In the genomic region with DNA sequence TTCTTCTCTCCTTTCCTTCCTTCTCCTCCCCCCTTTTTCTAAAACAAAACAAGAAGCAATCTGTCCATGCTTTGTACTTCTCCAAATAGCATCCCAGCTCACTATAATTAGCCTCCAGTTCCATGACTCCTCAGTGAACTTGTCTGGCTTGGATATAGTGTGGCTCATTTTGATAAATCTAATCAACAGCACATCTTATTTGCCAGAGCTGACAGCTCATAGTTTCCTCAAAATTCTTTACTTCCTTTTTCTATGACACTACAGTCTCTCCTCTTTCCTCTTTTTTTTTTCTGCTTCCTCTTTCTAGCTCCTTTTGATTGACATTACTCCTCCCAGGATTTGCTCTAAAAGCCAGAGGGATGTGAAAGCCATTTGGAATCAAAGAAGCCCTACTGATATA, we compare ENCODE assay signal across 22 mouse cellular contexts. TPM values are rescaled to one million over a fixed set of nuclear protein-coding genes. Genes with fewer than 3 reads are reported as not detected.
A peak's percentile ranks its signal among the peaks of the same experiment; 100 is the strongest.
DNase-seq lines count a peak whose midpoint lies in the region; ATAC-seq and TF ChIP-seq lines count a peak whose summit lies in the region.
"Had no signal": no experiment of that assay in that cellular context is flagged by ENCODE, and none has a peak within 500 bp of the region (broad histone marks: within the 10 kb centered on the region; RNA-seq: fewer than 3 reads in every experiment).

No protein-coding gene starts in this region.

- H3K27ac ChIP-seq in liver, adult 2 months (replicated peaks; ENCODE audit: insufficient read depth, low read depth, low read length): no peak overlapping the region
- no peak overlapping the region for H3K27ac ChIP-seq in liver, embryonic 11.5 days (ENCODE audit: low read depth, low read length)
- peak overlapping the region; percentile 91 for H3K27ac ChIP-seq in macrophage
- H3K27ac ChIP-seq: forebrain, embryonic 13.5 days; heart, embryonic 13.5 days; hindbrain, embryonic 14.5 days; intestine, embryonic 15.5 days; liver, embryonic 14.5 days; midbrain, embryonic 13.5 days; neural tube, embryonic 13.5 days had no signal

- H3K4me3 ChIP-seq in liver, adult 2 months (ENCODE audit: insufficient read depth, low read depth, low read length): no peak overlapping the region
- H3K4me3 ChIP-seq in liver, embryonic 11.5 days (ENCODE audit: low read depth, low read length): no peak overlapping the region
- no peak overlapping the region for H3K4me3 ChIP-seq in macrophage (ENCODE audit: inconsistent target)
- H3K4me3 ChIP-seq: forebrain, embryonic 13.5 days; heart, embryonic 13.5 days; intestine, embryonic 15.5 days; midbrain, embryonic 13.5 days; neural tube, embryonic 13.5 days had no signal

- no peak for ATAC-seq in liver, embryonic 11.5 days (replicated peaks; ENCODE audit: low FRiP score)
- no peak for ATAC-seq in erythroid progenitor cell, adult 5-6 weeks (replicated peaks; ENCODE audit: low FRiP score, poor library complexity, severe bottlenecking)
- ATAC-seq: activated CD4-positive, CD25-positive, alpha-beta regulatory T cell, adult 4 months; forebrain, embryonic 13.5 days; intestine, embryonic 15.5 days; midbrain, embryonic 13.5 days had no signal

- H3K36me3 ChIP-seq in liver, adult 2 months (ENCODE audit: control insufficient read depth, insufficient read depth, low read length): no peaks in the 10 kb centered on the region
- H3K36me3 ChIP-seq in liver, embryonic 11.5 days (ENCODE audit: control insufficient read depth, insufficient read depth, low read length): no peaks in the 10 kb centered on the region
- H3K36me3 ChIP-seq in macrophage (ENCODE audit: inconsistent target): no peaks in the 10 kb centered on the region
- H3K36me3 ChIP-seq: heart, embryonic 13.5 days; intestine, embryonic 15.5 days; midbrain, embryonic 13.5 days; neural tube, embryonic 13.5 days had no signal

- no peak for TF ChIP-seq CTCF in liver, adult 2 months (IDR thresholded peaks at IDR 0.05; ENCODE audit: low read depth, low read length)

- H3K4me2 ChIP-seq in liver, embryonic 11.5 days: no peak overlapping the region
- H3K4me2 ChIP-seq: forebrain, embryonic 13.5 days; heart, embryonic 13.5 days; hindbrain, embryonic 14.5 days; intestine, embryonic 15.5 days; midbrain, embryonic 13.5 days; neural tube, embryonic 13.5 days had no signal

- H3K27me3 ChIP-seq in liver, adult 2 months (ENCODE audit: control insufficient read depth, insufficient read depth, low read length): no peaks in the 10 kb centered on the region
- no peaks in the 10 kb centered on the region for H3K27me3 ChIP-seq in liver, embryonic 11.5 days (replicated peaks; ENCODE audit: control insufficient read depth, insufficient read depth, low read length)
- H3K27me3 ChIP-seq: forebrain, embryonic 13.5 days; heart, embryonic 13.5 days; intestine, embryonic 15.5 days; midbrain, embryonic 13.5 days; neural tube, embryonic 13.5 days had no signal

- H3K9ac ChIP-seq in liver, adult 2 months (ENCODE audit: low read depth, low read length): no peak overlapping the region
- H3K9ac ChIP-seq in liver, embryonic 11.5 days (ENCODE audit: low read depth, low read length): no peak overlapping the region
- H3K9ac ChIP-seq: forebrain, embryonic 13.5 days; heart, embryonic 13.5 days; hindbrain, embryonic 14.5 days; intestine, embryonic 15.5 days; liver, embryonic 14.5 days; midbrain, embryonic 13.5 days; neural tube, embryonic 13.5 days had no signal

- peak; percentile 40 for DNase-seq in liver, adult 2 months (ENCODE audit: extremely low read depth, low read depth, low spot score)
- DNase-seq in liver, embryonic 11.5 days (ENCODE audit: low spot score): no peak
- DNase-seq in Muller cell, postnatal 12 days (ENCODE audit: inconsistent ontology term): peak; percentile 16
- no peak for DNase-seq in embryo, embryonic 9.5 days (ENCODE audit: extremely low spot score)
- DNase-seq in adrenal gland, postnatal 4 days (ENCODE audit: low spot score in 2 of 2): no peak
- DNase-seq: cerebellum, adult 8-10 months; kidney, adult 9 months; kidney, postnatal 36 days; layer of hippocampus, adult 9-11 months; lung, postnatal 14 days; right cerebral cortex, postnatal 14 days; thymus, adult 2 months had no signal

- no peaks in the 10 kb centered on the region for H3K79me2 ChIP-seq in liver, adult 2 months (ENCODE audit: control insufficient read depth, insufficient read depth, low read length)
- no peaks in the 10 kb centered on the region for H3K79me2 ChIP-seq in macrophage (ENCODE audit: inconsistent target)

- peaks cover 4% of the 10 kb centered on the region; the same call in 1 of the 2 replicates for H3K4me1 ChIP-seq in liver, adult 2 months (ENCODE audit: control insufficient read depth, insufficient read depth, low read length)
- no peaks in the 10 kb centered on the region for H3K4me1 ChIP-seq in liver, embryonic 11.5 days (replicated peaks; ENCODE audit: control insufficient read depth, insufficient read depth, low read length)
- H3K4me1 ChIP-seq: forebrain, embryonic 13.5 days; intestine, embryonic 15.5 days; midbrain, embryonic 13.5 days; neural tube, embryonic 13.5 days had no signal

- H3K9me3 ChIP-seq in liver, embryonic 11.5 days (ENCODE audit: control insufficient read depth, low read length): no peaks in the 10 kb centered on the region
- H3K9me3 ChIP-seq: forebrain, embryonic 13.5 days; heart, embryonic 13.5 days; intestine, embryonic 15.5 days; midbrain, embryonic 13.5 days; neural tube, embryonic 13.5 days had no signal

- TF ChIP-seq POLR2A in liver, adult 2 months (IDR thresholded peaks at IDR 0.05; ENCODE audit: extremely low read depth, insufficient read depth, low read length): no peak

RNA-seq across cellular contexts. Expression of a gene that starts 14.1 kb away (rescaled TPM):
- total RNA-seq in liver, adult 2 months (2014; rRNA removed): 37.4 and 39.7 TPM in 2 replicates
- polyA plus RNA-seq in liver, adult 2 months (2012; rRNA removed): 5.6 TPM in 2 replicates
- polyA plus RNA-seq in liver, embryonic 11.5 days (2014; fragmentation: Nextera tagmentation; extraction: Ambion mirVana): 10.4 and 11.1 TPM in 2 replicates
- total RNA-seq in macrophage (2018; cell fraction: chromatin; rRNA removed): 100 to 1,000 TPM; 172 to 523 (median 240) TPM
- total RNA-seq in macrophage (2018; cell fraction: cytosol; rRNA removed): 10 to 100 TPM; 27.7 to 46.7 (median 32.6) TPM
- 100 to 1,000 TPM in 24 of 26 experiments, 10 to 100 TPM in 2; 94.1 to 354 (median 142) TPM for total RNA-seq in macrophage (2018; cell fraction: nucleus; rRNA removed)
- polyA plus RNA-seq in macrophage (2018): 20.5 to 29.2 TPM (median 22.2 TPM) in 3 replicates
- total RNA-seq in erythroid progenitor cell, adult 5-6 weeks (2015; ENCODE audit: low replicate concordance): 21.0 and 26.3 TPM in 2 replicates
- 43.3 and 54.2 TPM in 2 replicates for total RNA-seq in erythroid progenitor cell, adult 5-6 weeks (2017; ENCODE audit: low replicate concordance)
- 10 to 100 TPM; 41.5 to 42.7 TPM for total RNA-seq in adrenal gland, postnatal 4 days (2021)

Comparison
In these comparisons a context has a peak if more than half of its experiments do, and no peak if none do; other contexts are left out.
1. DNase-seq: peak in liver, adult 2 months (single experiment) and Muller cell, postnatal 12 days (single experiment); none in liver, embryonic 11.5 days (single experiment), embryo, embryonic 9.5 days (single experiment) and adrenal gland, postnatal 4 days (0 of 2).